Mouse (Mus musculus): ENCODE measurements at regions not wholly inside any gene's neighbourhood (a gene's known extent, or its start where the extent isn't known, plus 50 kb on each side); places are given as distances from the start of the nearest gene placed in this dataset.

- Histone ChIP-seq H3K4me2 (ENCODE audit: low read depth) (no peak overlapping the region), H3K4me3 (ENCODE audit: insufficient read depth in 1 of 2, low read depth in 2 of 2, low read length in 2 of 2) (no peak overlapping the region), H3K27ac (no peak overlapping the region), H3K27me3 (ENCODE audit: control insufficient read depth, insufficient read depth, low read length) (no peaks in the 10 kb centered on the region), H3K36me3 (replicated peaks; ENCODE audit: control insufficient read depth, insufficient read depth, low read depth) (no peaks in the 10 kb centered on the region), H3K9me3 (ENCODE audit: control insufficient read depth, low read length) (no peaks in the 10 kb centered on the region), H3K9ac (replicated peaks) (no peak overlapping the region), H3K4me1 (replicated peaks; ENCODE audit: control insufficient read depth in 2 of 2, insufficient read depth in 2 of 2, low read length in 1 of 2) (no peaks in the 10 kb centered on the region)
- no peak for TF ChIP-seq CTCF (IDR thresholded peaks at IDR 0.05; ENCODE audit: low read depth)
- TF ChIP-seq EP300 (IDR thresholded peaks at IDR 0.05; ENCODE audit: low read depth): no peak
- WGBS (ENCODE audit: insufficient replicate concordance): 69% methylated on average over 2 of the region's 2 CpGs
- DNase-seq (ENCODE audit: low read depth in 3 of 3, low spot score in 3 of 3) (no peak), ATAC-seq (ENCODE audit: insufficient read depth) (no peak)
These were observed 83.8 kb upstream of the Lsm8 start for GRCm38 (mm10) chr6:18764536-18764935.

- Histone ChIP-seq H3K27ac (no peak overlapping the region), H3K9me3 (ENCODE audit: control insufficient read depth, low read length) (no peaks in the 10 kb centered on the region), H3K36me3 (replicated peaks; ENCODE audit: control insufficient read depth, insufficient read depth, low read depth) (no peaks in the 10 kb centered on the region), H3K9ac (replicated peaks) (no peak overlapping the region), H3K27me3 (ENCODE audit: control insufficient read depth, insufficient read depth, low read length) (no peaks in the 10 kb centered on the region), H3K4me3 (ENCODE audit: insufficient read depth in 1 of 2, low read depth in 2 of 2, low read length in 2 of 2) (no peak overlapping the region), H3K4me1 (replicated peaks; ENCODE audit: control insufficient read depth in 2 of 2, insufficient read depth in 2 of 2, low read length in 1 of 2) (no peaks in the 10 kb centered on the region), H3K4me2 (ENCODE audit: low read depth) (no peak overlapping the region)
- WGBS (ENCODE audit: insufficient replicate concordance): 49% methylated on average over 4 of the region's 4 CpGs
- no peak for ATAC-seq (ENCODE audit: insufficient read depth)
- TF ChIP-seq EP300 (IDR thresholded peaks at IDR 0.05; ENCODE audit: low read depth) (no peak), CTCF (IDR thresholded peaks at IDR 0.05; ENCODE audit: low read depth) (no peak)
- no peak for DNase-seq (ENCODE audit: low read depth in 3 of 3, low spot score in 3 of 3)
These were observed 53.0 kb upstream of the Lsm8 start for GRCm38 (mm10) chr6:18795390-18795789.

GRCm38 (mm10) chr6:18795847-18796246 is 52.5 kb upstream of the Lsm8 start:
- DNase-seq (ENCODE audit: low read depth in 3 of 3, low spot score in 3 of 3) (no peak), ATAC-seq (ENCODE audit: insufficient read depth) (no peak)
- Histone ChIP-seq H3K27me3 (ENCODE audit: control insufficient read depth, insufficient read depth, low read length) (no peaks in the 10 kb centered on the region), H3K4me1 (replicated peaks; ENCODE audit: control insufficient read depth in 2 of 2, insufficient read depth in 2 of 2, low read length in 1 of 2) (no peaks in the 10 kb centered on the region), H3K27ac (no peak overlapping the region), H3K4me2 (ENCODE audit: low read depth) (no peak overlapping the region), H3K36me3 (replicated peaks; ENCODE audit: control insufficient read depth, insufficient read depth, low read depth) (no peaks in the 10 kb centered on the region), H3K9me3 (ENCODE audit: control insufficient read depth, low read length) (no peaks in the 10 kb centered on the region), H3K9ac (replicated peaks) (no peak overlapping the region), H3K4me3 (ENCODE audit: insufficient read depth in 1 of 2, low read depth in 2 of 2, low read length in 2 of 2) (no peak overlapping the region)
- WGBS (ENCODE audit: insufficient replicate concordance): 25% methylated on average over 1 of the region's 1 CpGs
- TF ChIP-seq EP300 (IDR thresholded peaks at IDR 0.05; ENCODE audit: low read depth) (no peak), CTCF (IDR thresholded peaks at IDR 0.05; ENCODE audit: low read depth) (no peak)

- no peaks in the 10 kb centered on the region for H3K4me1 ChIP-seq (replicated peaks; ENCODE audit: control insufficient read depth in 2 of 2, insufficient read depth in 2 of 2, low read length in 1 of 2)
- TF ChIP-seq EP300 (IDR thresholded peaks at IDR 0.05; ENCODE audit: low read depth) (no peak), CTCF (IDR thresholded peaks at IDR 0.05; ENCODE audit: low read depth) (no peak)
These were observed 51.8 kb upstream of the Lsm8 start for GRCm38 (mm10) chr6:18796540-18796939.

More at GRCm38 (mm10) chr6:18796540-18796939, 51.8 kb upstream of the Lsm8 start:
- DNase-seq (ENCODE audit: low read depth in 3 of 3, low spot score in 3 of 3): no peak
- H3K27me3 ChIP-seq (ENCODE audit: control insufficient read depth, insufficient read depth, low read length): no peaks in the 10 kb centered on the region
- H3K9ac ChIP-seq (replicated peaks): no peak overlapping the region
- H3K9me3 ChIP-seq (ENCODE audit: control insufficient read depth, low read length): no peaks in the 10 kb centered on the region
- no peaks in the 10 kb centered on the region for H3K36me3 ChIP-seq (replicated peaks; ENCODE audit: control insufficient read depth, insufficient read depth, low read depth)
- no peak overlapping the region for H3K27ac ChIP-seq
- no peak overlapping the region for H3K4me3 ChIP-seq (ENCODE audit: insufficient read depth in 1 of 2, low read depth in 2 of 2, low read length in 2 of 2)
- ATAC-seq (ENCODE audit: insufficient read depth): no peak
- H3K4me2 ChIP-seq (ENCODE audit: low read depth): no peak overlapping the region

Measured in liver, embryonic 14.5 days (tissue).